Mouse (Mus musculus) spleen, postnatal 10 days (tissue): ENCODE results near the gene Grik1.

Experiments used
- DNase-seq, 2 experiments: peaks; one replicate each; pipeline ENCODE4 v3.0.0; 2021 to 2022; ENCODE audit warnings: low spot score in 2 of 2

The Grik1 gene

GRCm38 (mm10) chr16:87957449-87957848 is 332.6 kb downstream of the Grik1 start:
- no peak for DNase-seq

GRCm38 (mm10) chr16:87956178-87956577 is 333.9 kb downstream of the Grik1 start:
- DNase-seq, result no peak

GRCm38 (mm10) chr16:87954715-87955441 is 335.2 kb downstream of the Grik1 start:
- DNase-seq, result no peak

GRCm38 (mm10) chr16:87953176-87953575 is 336.9 kb downstream of the Grik1 start:
- no peak for DNase-seq

GRCm38 (mm10) chr16:87949881-87950280 is 340.2 kb downstream of the Grik1 start:
- DNase-seq, result no peak

- DNase-seq, result no peak
Observed at GRCm38 (mm10) chr16:87948122-87948521, 341.9 kb downstream of the Grik1 start.

- DNase-seq, result no peak
Observed at GRCm38 (mm10) chr16:87944318-87944717, 345.7 kb downstream of the Grik1 start.

GRCm38 (mm10) chr16:87942103-87942865 is 347.8 kb downstream of the Grik1 start:
- DNase-seq, result no peak

- DNase-seq, result no peak
Observed at GRCm38 (mm10) chr16:87934685-87935084, 355.4 kb downstream of the Grik1 start.

- DNase-seq, result no peak
Observed at GRCm38 (mm10) chr16:87931358-87931757, 358.7 kb downstream of the Grik1 start.

GRCm38 (mm10) chr16:87930519-87930918 is 359.5 kb downstream of the Grik1 start:
- DNase-seq, result no peak

GRCm38 (mm10) chr16:87928671-87929070 is 361.4 kb downstream of the Grik1 start:
- DNase-seq, result no peak

GRCm38 (mm10) chr16:87917897-87918296 is 372.2 kb downstream of the Grik1 start:
- DNase-seq, result no peak

- DNase-seq, result no peak
Observed at GRCm38 (mm10) chr16:87917157-87917546, 372.9 kb downstream of the Grik1 start.

GRCm38 (mm10) chr16:87916209-87917156 is 373.6 kb downstream of the Grik1 start:
- DNase-seq, result no peak

GRCm38 (mm10) chr16:87915156-87915555 is 374.9 kb downstream of the Grik1 start:
- DNase-seq, result no peak

- DNase-seq, result no peak
Observed at GRCm38 (mm10) chr16:87913781-87914180, 376.3 kb downstream of the Grik1 start.

GRCm38 (mm10) chr16:87911201-87911600 is 378.9 kb downstream of the Grik1 start:
- no peak for DNase-seq

GRCm38 (mm10) chr16:87902049-87902448 is 388.0 kb downstream of the Grik1 start:
- DNase-seq, result no peak

- no peak for DNase-seq
Observed at GRCm38 (mm10) chr16:87901189-87901588, 388.9 kb downstream of the Grik1 start.

- no peak for DNase-seq
Observed at GRCm38 (mm10) chr16:87875927-87876326, 414.1 kb downstream of the Grik1 start.

GRCm38 (mm10) chr16:87864526-87864925 is 425.5 kb downstream of the Grik1 start:
- DNase-seq, result no peak
